ENCODE assay signal across 27 mouse cellular contexts in the genomic region with DNA sequence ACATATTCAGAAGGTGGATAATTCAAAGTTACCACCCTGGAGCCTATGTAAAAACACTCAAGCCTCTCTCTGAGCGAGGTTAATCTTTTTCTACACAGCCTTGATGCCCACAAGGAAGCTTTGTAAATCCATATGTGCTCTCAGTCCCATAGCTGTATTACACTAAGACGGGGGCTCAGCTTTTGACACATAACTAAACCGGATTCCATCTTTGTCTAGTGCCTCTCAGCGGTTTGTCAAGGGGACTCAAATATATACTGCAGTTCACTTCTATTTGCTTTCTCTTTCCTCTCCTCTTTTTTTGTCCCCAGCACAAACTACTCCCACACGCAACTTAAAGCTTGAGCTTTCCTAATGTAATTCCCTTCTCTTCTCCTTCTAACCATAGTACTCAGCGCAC. TPM values are rescaled to one million over a fixed set of nuclear protein-coding genes. Genes with fewer than 3 reads are reported as not detected.
"Had no signal": no experiment of that assay in that cellular context is flagged by ENCODE, and none has a peak within 500 bp of the region (broad histone marks: within the 10 kb centered on the region; RNA-seq: fewer than 3 reads in every experiment).

No protein-coding gene starts in this region.

- H3K36me3 ChIP-seq: heart, embryonic 13.5 days; heart, embryonic 15.5 days; hindbrain, embryonic 10.5 days; hindbrain, embryonic 12.5 days; intestine, embryonic 15.5 days; limb, embryonic 10.5 days; limb, embryonic 12.5 days had no signal

- H3K27me3 ChIP-seq: heart, embryonic 13.5 days; heart, embryonic 15.5 days; hindbrain, embryonic 12.5 days; intestine, embryonic 15.5 days; limb, embryonic 12.5 days had no signal

- H3K4me1 ChIP-seq: heart, embryonic 13.5 days; heart, embryonic 15.5 days; hindbrain, embryonic 10.5 days; hindbrain, embryonic 12.5 days; intestine, embryonic 15.5 days; limb, embryonic 10.5 days; limb, embryonic 12.5 days had no signal

- H3K27ac ChIP-seq: gastrocnemius, adult 2 months; heart, adult 2 months; heart, embryonic 13.5 days; heart, embryonic 15.5 days; hindbrain, embryonic 10.5 days; hindbrain, embryonic 12.5 days; hindbrain, embryonic 14.5 days; intestine, embryonic 15.5 days; layer of hippocampus, adult 2 months; left cerebral cortex, adult 2 months; limb, embryonic 10.5 days; limb, embryonic 12.5 days had no signal

- H3K4me3 ChIP-seq: gastrocnemius, adult 2 months; heart, adult 2 months; heart, embryonic 13.5 days; heart, embryonic 15.5 days; hindbrain, embryonic 10.5 days; hindbrain, embryonic 12.5 days; intestine, embryonic 15.5 days; layer of hippocampus, adult 2 months; left cerebral cortex, adult 2 months; limb, embryonic 10.5 days; limb, embryonic 12.5 days had no signal

- ATAC-seq: hindbrain, embryonic 16.5 days; inflammation-experienced regulatory T-cells, adult 6 months; intestine, embryonic 15.5 days; intestine, postnatal 0 days had no signal

- H3K4me2 ChIP-seq: heart, embryonic 11.5 days; heart, embryonic 13.5 days; heart, embryonic 15.5 days; hindbrain, embryonic 12.5 days; hindbrain, embryonic 14.5 days; intestine, embryonic 15.5 days; limb, embryonic 12.5 days; liver, embryonic 11.5 days had no signal

- DNase-seq: gastrocnemius, adult 2 months; gastrocnemius, postnatal 10 days; gastrocnemius, postnatal 25 days; heart, adult 2 months; heart, postnatal 14 days; heart, postnatal 36 days; kidney, adult 18-20 months; kidney, adult 8-10 months; kidney, postnatal 10 days; kidney, postnatal 25 days; kidney, postnatal 4 days; liver had no signal

- H3K9me3 ChIP-seq: heart, embryonic 13.5 days; heart, embryonic 15.5 days; hindbrain, embryonic 10.5 days; hindbrain, embryonic 12.5 days; intestine, embryonic 15.5 days; limb, embryonic 10.5 days; limb, embryonic 12.5 days had no signal

- H3K9ac ChIP-seq: heart, embryonic 13.5 days; heart, embryonic 15.5 days; hindbrain, embryonic 12.5 days; hindbrain, embryonic 14.5 days; intestine, embryonic 15.5 days; limb, embryonic 12.5 days had no signal

RNA-seq across cellular contexts. Expression of gene Slain1, which starts 23.9 kb away (rescaled TPM):
- total RNA-seq: gastrocnemius, adult 2 months; gastrocnemius, postnatal 25 days had no signal
